Mouse (Mus musculus) spleen, adult 2 months (tissue): ENCODE measurements around the gene Flywch2.

ENCODE experiments used
- CTCF ChIP-seq: fragments of 200-500 bp; IDR thresholded peaks from 2 replicates; pipeline ENCODE4 v1.5.1; 2011; ENCODE audit warnings: mild to moderate bottlenecking, inconsistent platforms; ENCODE audit not compliant: insufficient read depth, insufficient read length, insufficient replicate concordance; ENCODE audit errors: extremely low read depth
- POLR2A ChIP-seq: fragments of 200-500 bp; IDR thresholded peaks from 2 replicates; pipeline ENCODE4 v1.6.1; 2011; ENCODE audit warnings: low read depth, low read length, inconsistent platforms

- TF ChIP-seq CTCF (no peak), POLR2A (no peak)
Observed at GRCm38 (mm10) chr17:23788973-23789372, 3.1 kb upstream of the Flywch2 start.
